Mouse (Mus musculus): ENCODE measurements around the gene Nfic.

Gene Nfic

GRCm38 (mm10) chr10:81383802-81384604 is 71.4 kb downstream of the Nfic start, which contains the start of the genes Dohh and Gm48551:
Dohh (plus strand) TSS chr10:81384428.
Gm48551 (plus strand) TSS chr10:81384466.
- DNase-seq (ENCODE audit: low spot score) = peak; percentile 96

- DNase-seq (ENCODE audit: low spot score) = no peak
Measured at GRCm38 (mm10) chr10:81382039-81382438, 73.4 kb downstream of the Nfic start.

GRCm38 (mm10) chr10:81379809-81380378 is 75.5 kb downstream of the Nfic start:
- DNase-seq (ENCODE audit: low spot score) = no peak

- DNase-seq (ENCODE audit: low spot score) = no peak
Measured at GRCm38 (mm10) chr10:81379183-81379553, 76.3 kb downstream of the Nfic start.

- DNase-seq (ENCODE audit: low spot score) = peak; percentile 100
Measured at GRCm38 (mm10) chr10:81378553-81379182, 76.8 kb downstream of the Nfic start.

GRCm38 (mm10) chr10:81377793-81378552 is 77.5 kb downstream of the Nfic start, which contains the start of gene Fzr1:
Fzr1 (minus strand) TSS chr10:81378516.
- no peak for DNase-seq (ENCODE audit: low spot score)

GRCm38 (mm10) chr10:81377362-81377664 is 78.1 kb downstream of the Nfic start:
- DNase-seq (ENCODE audit: low spot score) = no peak

GRCm38 (mm10) chr10:81376561-81377361 is 78.7 kb downstream of the Nfic start:
- DNase-seq (ENCODE audit: low spot score) = no peak

- DNase-seq (ENCODE audit: low spot score) = no peak
Measured at GRCm38 (mm10) chr10:81375322-81375721, 80.1 kb downstream of the Nfic start.

GRCm38 (mm10) chr10:81367207-81367495 is 88.3 kb downstream of the Nfic start:
- no peak for DNase-seq (ENCODE audit: low spot score)

GRCm38 (mm10) chr10:81366477-81367206 is 88.8 kb downstream of the Nfic start:
- DNase-seq (ENCODE audit: low spot score) = no peak

GRCm38 (mm10) chr10:81365672-81366476 is 89.6 kb downstream of the Nfic start, which contains the start of gene 4930404N11Rik:
4930404N11Rik (minus strand) TSS chr10:81365816.
- no peak for DNase-seq (ENCODE audit: low spot score)

GRCm38 (mm10) chr10:81365073-81365472 is 90.4 kb downstream of the Nfic start:
- no peak for DNase-seq (ENCODE audit: low spot score)

- DNase-seq (ENCODE audit: low spot score) = no peak
Measured at GRCm38 (mm10) chr10:81364666-81365065, 90.8 kb downstream of the Nfic start.

GRCm38 (mm10) chr10:81363436-81364346 is 91.7 kb downstream of the Nfic start:
- DNase-seq (ENCODE audit: low spot score) = no peak

GRCm38 (mm10) chr10:81362336-81362949 is 93.0 kb downstream of the Nfic start:
- DNase-seq (ENCODE audit: low spot score) = no peak

GRCm38 (mm10) chr10:81360721-81361120 is 94.7 kb downstream of the Nfic start:
- no peak for DNase-seq (ENCODE audit: low spot score)

GRCm38 (mm10) chr10:81358841-81359240 is 96.6 kb downstream of the Nfic start:
- DNase-seq (ENCODE audit: low spot score) = no peak

GRCm38 (mm10) chr10:81358209-81358608 is 97.2 kb downstream of the Nfic start:
- no peak for DNase-seq (ENCODE audit: low spot score)
